Mouse (Mus musculus) kidney, postnatal 0 days (tissue): ENCODE data around the gene Trmt2a. TPM values are rescaled to one million over a fixed set of nuclear protein-coding genes. Genes with fewer than 3 reads are reported as not detected.

Experiments
- ATAC-seq: fragments of 200-750 bp; cut with Nextera tagmentation; replicated peaks from 2 replicates; pipeline ENCODE4 v1.8.0; 2017; ENCODE audit warnings: low read depth, moderate number of reproducible peaks, moderate TSS enrichment, moderate library complexity; ENCODE audit not compliant: low FRiP score
- DNase-seq: peaks from one replicate; pipeline ENCODE4 v3.0.0-alpha.2; 2016; ENCODE audit warnings: low spot score
- H3K27ac ChIP-seq: fragments of 300-500 bp; sonication (generic); 2 replicates; pipeline ENCODE4 v1.5.1; 2014; ENCODE audit warnings: mild to moderate bottlenecking
- H3K27me3 ChIP-seq: fragments of 300-500 bp; sonication (generic); 2 replicates; pipeline ENCODE4 v1.6.1; 2014; ENCODE audit warnings: low read length, mixed read lengths; ENCODE audit not compliant: insufficient read depth
- H3K36me3 ChIP-seq: fragments of 300-500 bp; sonication (generic); 2 replicates; pipeline ENCODE4 v1.6.1; 2014; ENCODE audit warnings: low read length, mixed read lengths; ENCODE audit not compliant: insufficient read depth
- H3K4me1 ChIP-seq: fragments of 300-500 bp; sonication (generic); replicated peaks from 2 replicates; pipeline ENCODE4 v1.6.1; 2014; ENCODE audit warnings: antibody characterized with exemption, low read length, mixed read lengths; ENCODE audit not compliant: insufficient read depth
- H3K4me2 ChIP-seq: fragments of 300-500 bp; sonication (generic); 2 replicates; pipeline ENCODE4 v1.6.1; 2014; ENCODE audit warnings: mild to moderate bottlenecking, low read length, moderate library complexity, mixed read lengths
- H3K4me3 ChIP-seq: fragments of 300-500 bp; sonication (generic); replicated peaks from 2 replicates; pipeline ENCODE4 v1.5.1; 2014; ENCODE audit warnings: low read depth, low read length
- H3K9ac ChIP-seq: fragments of 300-500 bp; sonication (generic); 2 replicates; pipeline ENCODE4 v1.6.1; 2014; ENCODE audit warnings: low read depth, low read length
- H3K9me3 ChIP-seq: fragments of 300-500 bp; sonication (generic); replicated peaks from 2 replicates; pipeline ENCODE4 v1.6.1; 2016; ENCODE audit warnings: low read length, inconsistent platforms, mixed read lengths
- CTCF ChIP-seq: IDR thresholded peaks from 2 replicates; pipeline ENCODE4 v1.5.1; 2016; ENCODE audit warnings: antibody characterized with exemption, low read depth, mild to moderate bottlenecking, moderate library complexity
- WGBS: fragments of 180-500 bp; shearing (Covaris S2); extraction: QIAGEN DNeasy Blood & Tissue Kit; methylation state at CpG from one replicate; pipeline ENCODE4 v1.1.7; 2014; 5-methylcytosine and 5-hydroxymethylcytosine counted together
- polyA plus RNA-seq: library from polyadenylated mRNA; unstranded; fragments of >200 nt; fragmentation: Nextera tagmentation; extraction: Ambion mirVana; gene quantifications from 2 replicates; pipeline ENCODE4 v1.2.1, GENCODE M21; 2015

Trmt2a gene
- polyA plus RNA-seq, 1 experiment from 2014 or later, result 53.0 TPM

- Histone ChIP-seq H3K4me3 (no peak overlapping the region), H3K4me2 (no peak overlapping the region), H3K27ac (no peak overlapping the region), H3K9me3 (no peaks in the 10 kb centered on the region), H3K27me3 (no peaks in the 10 kb centered on the region), H3K9ac (no peak overlapping the region), H3K36me3 (peaks cover 35% of the 10 kb centered on the region), H3K4me1 (peaks cover 15% of the 10 kb centered on the region)
- ATAC-seq (no peak), DNase-seq (no peak)
- no peak for TF ChIP-seq CTCF
- WGBS, result 84% methylated on average over 4 of the region's 4 CpGs
Observed at GRCm38 (mm10) chr16:18228856-18229255, 19.6 kb upstream of the Trmt2a start.

- no peak for TF ChIP-seq CTCF
- peaks cover 20% of the 10 kb centered on the region for H3K4me1 ChIP-seq
- no peak overlapping the region for H3K4me2 ChIP-seq
- no peaks in the 10 kb centered on the region for H3K27me3 ChIP-seq
- no peak overlapping the region for H3K4me3 ChIP-seq
- ATAC-seq (no peak), DNase-seq (no peak)
- H3K36me3 ChIP-seq, result peaks cover 27% of the 10 kb centered on the region
- H3K9ac ChIP-seq, result no peak overlapping the region
- WGBS, result 65% methylated on average over 11 of the region's 11 CpGs
- no peaks in the 10 kb centered on the region for H3K9me3 ChIP-seq
- H3K27ac ChIP-seq, result no peak overlapping the region
Observed at GRCm38 (mm10) chr16:18229622-18230021, 18.9 kb upstream of the Trmt2a start.

- Histone ChIP-seq H3K4me3 (no peak overlapping the region), H3K9ac (no peak overlapping the region), H3K36me3 (peaks cover 19% of the 10 kb centered on the region), H3K27me3 (no peaks in the 10 kb centered on the region), H3K9me3 (no peaks in the 10 kb centered on the region), H3K4me1 (peaks cover 20% of the 10 kb centered on the region), H3K27ac (no peak overlapping the region), H3K4me2 (no peak overlapping the region)
- DNase-seq, result no peak
- WGBS, result 88% methylated on average over 6 of the region's 6 CpGs
- no peak for ATAC-seq
- no peak for TF ChIP-seq CTCF
Observed at GRCm38 (mm10) chr16:18230617-18231016, 17.9 kb upstream of the Trmt2a start.

- no peaks in the 10 kb centered on the region for H3K27me3 ChIP-seq
- H3K4me3 ChIP-seq, result no peak overlapping the region
- H3K4me1 ChIP-seq, result peaks cover 24% of the 10 kb centered on the region
- H3K36me3 ChIP-seq, result peaks cover 15% of the 10 kb centered on the region
- WGBS, result 85% methylated on average over 3 of the region's 3 CpGs
- no peak overlapping the region for H3K4me2 ChIP-seq
- DNase-seq, result no peak
- no peak for ATAC-seq
- no peak overlapping the region for H3K27ac ChIP-seq
- H3K9ac ChIP-seq, result no peak overlapping the region
- TF ChIP-seq CTCF, result no peak
- H3K9me3 ChIP-seq, result no peaks in the 10 kb centered on the region
Observed at GRCm38 (mm10) chr16:18231047-18231446, 17.4 kb upstream of the Trmt2a start.

- 79% methylated on average over 4 of the region's 4 CpGs for WGBS
- H3K9ac ChIP-seq, result no peak overlapping the region
Observed at GRCm38 (mm10) chr16:18231451-18231850, 17.0 kb upstream of the Trmt2a start.

GRCm38 (mm10) chr16:18233451-18233850 is 15.0 kb upstream of the Trmt2a start:
- H3K4me2 ChIP-seq, result peak overlapping the region; percentile 92
- DNase-seq, result no peak
- no peak for ATAC-seq
- H3K9me3 ChIP-seq, result no peaks in the 10 kb centered on the region
- 0 out of 2 replicates have a peak, but pooled peaks cover 2% of the 10 kb centered on the region for H3K36me3 ChIP-seq
- no peak overlapping the region for H3K27ac ChIP-seq
- H3K27me3 ChIP-seq, result no peaks in the 10 kb centered on the region
- no peak for TF ChIP-seq CTCF
- peaks cover 29% of the 10 kb centered on the region for H3K4me1 ChIP-seq
- H3K9ac ChIP-seq, result peak overlapping the region; percentile 4; the same call in 1 of the 2 replicates
- WGBS, result 17% methylated on average over 1 of the region's 1 CpGs
- no peak overlapping the region for H3K4me3 ChIP-seq

More at GRCm38 (mm10) chr16:18231451-18231850, 17.0 kb upstream of the Trmt2a start:
- no peak overlapping the region for H3K4me2 ChIP-seq
- H3K27me3 ChIP-seq, result no peaks in the 10 kb centered on the region
- TF ChIP-seq CTCF, result no peak
- H3K4me3 ChIP-seq, result no peak overlapping the region
- H3K27ac ChIP-seq, result no peak overlapping the region
- H3K4me1 ChIP-seq, result peaks cover 28% of the 10 kb centered on the region
- DNase-seq (no peak), ATAC-seq (no peak)
- H3K36me3 ChIP-seq, result peaks cover 13% of the 10 kb centered on the region; the same call in 1 of the 2 replicates
- no peaks in the 10 kb centered on the region for H3K9me3 ChIP-seq
